Mouse (Mus musculus): Measurements from ENCODE around the gene Tecpr1. TPM values are rescaled to one million over a fixed set of nuclear protein-coding genes. Genes with fewer than 3 reads are reported as not detected.

Tecpr1 gene
- total and polyA plus RNA-seq, 3 experiments = 2.8 to 6.2 (median 6.0) TPM

- dilution Hi-C loops (cut with MboI; ENCODE audit: extremely low pct_ligation_motif_present, extremely low pct_unique_long_range_greater_than_20kb, low sequenced_read_pairs) = no loop called here
- Histone ChIP-seq H3K4me2 (ENCODE audit: insufficient read depth, low read depth, poor library complexity, severe bottlenecking) (no peak overlapping the region), H3K4me3 (replicated peaks in 1 of 3; ENCODE audit: low read depth in 2 of 3, low read length in 2 of 3, poor library complexity in 1 of 3) (no peak overlapping the region), H3K36me3 (replicated peaks in 1 of 2; ENCODE audit: control insufficient read depth in 1 of 2, insufficient read depth in 1 of 2, low read length in 1 of 2) (peaks cover 44 to 79% of the 10 kb centered on the region in 2 experiments), H3K9ac (ENCODE audit: insufficient read depth, low read depth) (no peak overlapping the region), H3K27me3 (replicated peaks) (no peaks in the 10 kb centered on the region), H3K79me2 (replicated peaks; ENCODE audit: control insufficient read depth, extremely low read depth, insufficient read depth, poor library complexity, severe bottlenecking) (no peaks in the 10 kb centered on the region), H3K9me3 (replicated peaks; ENCODE audit: low read length) (no peaks in the 10 kb centered on the region), H3K27ac (ENCODE audit: insufficient read depth, low read depth) (no peak overlapping the region), H3K4me1 (ENCODE audit: control insufficient read depth in 1 of 2, insufficient read depth in 2 of 2) (no peaks in the 10 kb centered on the region)
- DNase-seq (ENCODE audit: extremely low read depth) = no peak
- TF ChIP-seq ZNF384 (IDR thresholded peaks at IDR 0.05; ENCODE audit: low read depth, low read length) = no peak
- no peak for TF ChIP-seq NELFE (IDR thresholded peaks at IDR 0.05; ENCODE audit: low read depth, low read length)
- TF ChIP-seq JUN (IDR thresholded peaks at IDR 0.05; ENCODE audit: insufficient read depth, low read depth, low read length) = no peak
- no peak for TF ChIP-seq GABPA (IDR thresholded peaks at IDR 0.05; ENCODE audit: insufficient replicate concordance, low read depth, low read length)
- no peak for TF ChIP-seq ZMIZ1 (IDR thresholded peaks at IDR 0.05; ENCODE audit: low read depth, low read length)
- TF ChIP-seq MAX (IDR thresholded peaks at IDR 0.05; ENCODE audit: low read length) = no peak
- no peak for TF ChIP-seq TCF12 (IDR thresholded peaks at IDR 0.05; ENCODE audit: low read depth, low read length)
- no peak for TF ChIP-seq ETS1 (conservative IDR thresholded peaks at IDR 0.05; ENCODE audit: low read depth, low read length)
- TF ChIP-seq NRF1 (IDR thresholded peaks at IDR 0.05; ENCODE audit: low read depth, low read length) = no peak
- no peak for TF ChIP-seq CTCF (conservative IDR thresholded peaks at IDR 0.05 in 1 of 2, IDR thresholded peaks at IDR 0.05 in 1 of 2; ENCODE audit: low read depth in 2 of 2, low read length in 2 of 2)
- no peak for TF ChIP-seq ZC3H11A (IDR thresholded peaks at IDR 0.05; ENCODE audit: low read depth, low read length)
- no peak for TF ChIP-seq USF2 (conservative IDR thresholded peaks at IDR 0.05; ENCODE audit: low read depth, low read length)
- TF ChIP-seq ELF1 (IDR thresholded peaks at IDR 0.05; ENCODE audit: low read depth, low read length) = no peak
- TF ChIP-seq CHD1 (IDR thresholded peaks at IDR 0.05; ENCODE audit: low read depth, low read length) = no peak
- no peak for TF ChIP-seq EP300 (IDR thresholded peaks at IDR 0.05; ENCODE audit: low read length)
- in situ Hi-C loops (cut with MboI; ENCODE audit: low pct_ligation_motif_present, low pct_unique_long_range_greater_than_20kb, low sequenced_read_pairs) = no loop called here
Measured at GRCm38 (mm10) chr5:144149530-144149929, 73.9 kb downstream of the Tecpr1 start.

- Histone ChIP-seq H3K9me3 (replicated peaks; ENCODE audit: low read length) (no peaks in the 10 kb centered on the region), H3K27me3 (replicated peaks) (no peaks in the 10 kb centered on the region), H3K4me3 (replicated peaks in 1 of 3; ENCODE audit: low read depth in 2 of 3, low read length in 2 of 3, poor library complexity in 1 of 3) (no peak overlapping the region), H3K9ac (ENCODE audit: insufficient read depth, low read depth) (no peak overlapping the region), H3K4me2 (ENCODE audit: insufficient read depth, low read depth, poor library complexity, severe bottlenecking) (no peak overlapping the region), H3K27ac (ENCODE audit: insufficient read depth, low read depth) (no peak overlapping the region), H3K79me2 (replicated peaks; ENCODE audit: control insufficient read depth, extremely low read depth, insufficient read depth, poor library complexity, severe bottlenecking) (no peaks in the 10 kb centered on the region), H3K36me3 (replicated peaks in 1 of 2; ENCODE audit: control insufficient read depth in 1 of 2, insufficient read depth in 1 of 2, low read length in 1 of 2) (peaks cover 45 to 81% of the 10 kb centered on the region in 2 experiments), H3K4me1 (ENCODE audit: control insufficient read depth in 1 of 2, insufficient read depth in 2 of 2) (no peaks in the 10 kb centered on the region)
- dilution Hi-C loops (cut with MboI; ENCODE audit: extremely low pct_ligation_motif_present, extremely low pct_unique_long_range_greater_than_20kb, low sequenced_read_pairs) (no loop called here), in situ Hi-C loops (cut with MboI; ENCODE audit: low pct_ligation_motif_present, low pct_unique_long_range_greater_than_20kb, low sequenced_read_pairs) (no loop called here)
- no peak for DNase-seq (ENCODE audit: extremely low read depth)
- TF ChIP-seq E2F4 (IDR thresholded peaks at IDR 0.05; ENCODE audit: insufficient replicate concordance, low read depth, low read length) = no peak
- TF ChIP-seq IRF4 (IDR thresholded peaks at IDR 0.05; ENCODE audit: low read depth, low read length) = no peak
- no peak for TF ChIP-seq BHLHE40 (IDR thresholded peaks at IDR 0.05; ENCODE audit: low read depth, low read length)
- TF ChIP-seq MXI1 (IDR thresholded peaks at IDR 0.05; ENCODE audit: low read depth, low read length) = no peak
Measured at GRCm38 (mm10) chr5:144146898-144147297, 76.5 kb downstream of the Tecpr1 start.

Other genes with a start within 250 kb of the Tecpr1 start
- gene Ccz1, start 208.7 kb downstream of the Tecpr1 start, total RNA-seq (2012; rRNA removed) = 64.3 and 75.1 TPM in 2 replicates
- gene Ccz1, start 208.7 kb downstream of the Tecpr1 start, total RNA-seq (2014; rRNA removed) = 129 and 148 TPM in 2 replicates
- gene Ccz1, start 208.7 kb downstream of the Tecpr1 start, polyA plus RNA-seq (2012; ENCODE audit: insufficient read length, low read depth) = 85.8 and 91.0 TPM in 2 replicates
- gene Ocm, start 196.9 kb downstream of the Tecpr1 start, total RNA-seq (2012; rRNA removed) = not detected in 2 replicates
- gene Ocm, start 196.9 kb downstream of the Tecpr1 start, total RNA-seq (2014; rRNA removed) = not detected in 2 replicates
- not detected in 2 replicates for gene Ocm, start 196.9 kb downstream of the Tecpr1 start, polyA plus RNA-seq (2012; ENCODE audit: insufficient read length, low read depth)
- gene Lmtk2, start 123.2 kb downstream of the Tecpr1 start, total RNA-seq (2012; rRNA removed) = 9.4 and 10.1 TPM in 2 replicates
- 5.7 and 5.9 TPM in 2 replicates for gene Lmtk2, start 123.2 kb downstream of the Tecpr1 start, total RNA-seq (2014; rRNA removed)
- 4.3 and 5.1 TPM in 2 replicates for gene Lmtk2, start 123.2 kb downstream of the Tecpr1 start, polyA plus RNA-seq (2012; ENCODE audit: insufficient read length, low read depth)
- 6.1 and 9.1 TPM in 2 replicates for gene Bhlha15, start 33.3 kb downstream of the Tecpr1 start, total RNA-seq (2012; rRNA removed)
- gene Bhlha15, start 33.3 kb downstream of the Tecpr1 start, total RNA-seq (2014; rRNA removed) = 0.90 and 1.00 TPM in 2 replicates
- gene Bhlha15, start 33.3 kb downstream of the Tecpr1 start, polyA plus RNA-seq (2012; ENCODE audit: insufficient read length, low read depth) = 4.0 TPM in 2 replicates
- gene Bri3, start 20.8 kb upstream of the Tecpr1 start, total RNA-seq (2012; rRNA removed) = 18.0 and 20.3 TPM in 2 replicates
- gene Bri3, start 20.8 kb upstream of the Tecpr1 start, total RNA-seq (2014; rRNA removed) = 9.3 and 12.6 TPM in 2 replicates
- gene Bri3, start 20.8 kb upstream of the Tecpr1 start, polyA plus RNA-seq (2012; ENCODE audit: insufficient read length, low read depth) = 41.7 and 44.0 TPM in 2 replicates
- 0.04 TPM in 2 replicates for gene Baiap2l1, start 134.5 kb upstream of the Tecpr1 start, total RNA-seq (2012; rRNA removed)
- 0.11 and 0.19 TPM in 2 replicates for gene Baiap2l1, start 134.5 kb upstream of the Tecpr1 start, total RNA-seq (2014; rRNA removed)
- 0.40 and 0.59 TPM in 2 replicates for gene Baiap2l1, start 134.5 kb upstream of the Tecpr1 start, polyA plus RNA-seq (2012; ENCODE audit: insufficient read length, low read depth)